Mouse (Mus musculus): ENCODE data around the gene Raver2. TPM values are rescaled to one million over a fixed set of nuclear protein-coding genes. Genes with fewer than 3 reads are reported as not detected.

The Raver2 gene
- polyA plus RNA-seq, 1 experiment from 2014 or later = 10.4 TPM

- Histone ChIP-seq H3K4me3 (no peak overlapping the region), H3K27me3 (no peaks in the 10 kb centered on the region), H3K9me3 (no peaks in the 10 kb centered on the region), H3K36me3 (peaks cover 82% of the 10 kb centered on the region), H3K4me2 (no peak overlapping the region), H3K9ac (no peak overlapping the region), H3K4me1 (no peaks in the 10 kb centered on the region), H3K27ac (no peak overlapping the region)
- WGBS = 45% methylated on average over 12 of the region's 12 CpGs
- no peak for ATAC-seq (ENCODE audit: insufficient number of reproducible peaks, low FRiP score, low TSS enrichment, low read depth)
These were observed 90.5 kb downstream of the Raver2 start for GRCm38 (mm10) chr4:101159191-101159764.

GRCm38 (mm10) chr4:101160821-101161220 is 92.0 kb downstream of the Raver2 start:
- no peak for ATAC-seq (ENCODE audit: insufficient number of reproducible peaks, low FRiP score, low TSS enrichment, low read depth)
- no peak overlapping the region for H3K4me2 ChIP-seq
- H3K4me1 ChIP-seq = no peaks in the 10 kb centered on the region
- H3K9me3 ChIP-seq = no peaks in the 10 kb centered on the region
- H3K27ac ChIP-seq = no peak overlapping the region
- no peak overlapping the region for H3K9ac ChIP-seq
- H3K4me3 ChIP-seq = no peak overlapping the region
- H3K27me3 ChIP-seq = no peaks in the 10 kb centered on the region
- WGBS = 97% methylated on average over 1 of the region's 1 CpGs
- H3K36me3 ChIP-seq = peaks cover 83% of the 10 kb centered on the region

- Histone ChIP-seq H3K27me3 (no peaks in the 10 kb centered on the region), H3K4me3 (no peak overlapping the region), H3K36me3 (peaks cover 77% of the 10 kb centered on the region), H3K4me1 (no peaks in the 10 kb centered on the region), H3K9ac (no peak overlapping the region), H3K27ac (no peak overlapping the region), H3K9me3 (no peaks in the 10 kb centered on the region), H3K4me2 (no peak overlapping the region)
- 85% methylated on average over 2 of the region's 2 CpGs for WGBS
- no peak for ATAC-seq (ENCODE audit: insufficient number of reproducible peaks, low FRiP score, low TSS enrichment, low read depth)
These were observed 95.4 kb downstream of the Raver2 start for GRCm38 (mm10) chr4:101164189-101164588.

- H3K36me3 ChIP-seq = peaks cover 79% of the 10 kb centered on the region
- no peak overlapping the region for H3K4me3 ChIP-seq
- no peak for ATAC-seq (ENCODE audit: insufficient number of reproducible peaks, low FRiP score, low TSS enrichment, low read depth)
- H3K9ac ChIP-seq = no peak overlapping the region
- no peaks in the 10 kb centered on the region for H3K27me3 ChIP-seq
- H3K4me2 ChIP-seq = no peak overlapping the region
- H3K9me3 ChIP-seq = no peaks in the 10 kb centered on the region
- H3K4me1 ChIP-seq = no peaks in the 10 kb centered on the region
- no peak overlapping the region for H3K27ac ChIP-seq
- 87% methylated on average over 2 of the region's 2 CpGs for WGBS
These were observed 95.9 kb downstream of the Raver2 start for GRCm38 (mm10) chr4:101164673-101165072.

- no peak for ATAC-seq (ENCODE audit: insufficient number of reproducible peaks, low FRiP score, low TSS enrichment, low read depth)
- Histone ChIP-seq H3K4me2 (no peak overlapping the region), H3K4me3 (no peak overlapping the region), H3K27ac (no peak overlapping the region), H3K4me1 (no peaks in the 10 kb centered on the region), H3K9me3 (no peaks in the 10 kb centered on the region), H3K36me3 (peaks cover 89% of the 10 kb centered on the region), H3K9ac (no peak overlapping the region), H3K27me3 (no peaks in the 10 kb centered on the region)
- WGBS = 82% methylated on average over 4 of the region's 4 CpGs
These were observed 97.0 kb downstream of the Raver2 start for GRCm38 (mm10) chr4:101165776-101166175.

- no peak overlapping the region for H3K27ac ChIP-seq
- no peak for ATAC-seq (ENCODE audit: insufficient number of reproducible peaks, low FRiP score, low TSS enrichment, low read depth)
- WGBS = 76% methylated on average over 1 of the region's 1 CpGs
- no peaks in the 10 kb centered on the region for H3K4me1 ChIP-seq
- no peaks in the 10 kb centered on the region for H3K9me3 ChIP-seq
- H3K4me2 ChIP-seq = no peak overlapping the region
- no peak overlapping the region for H3K4me3 ChIP-seq
- no peak overlapping the region for H3K9ac ChIP-seq
- H3K36me3 ChIP-seq = peaks cover 78% of the 10 kb centered on the region
- no peaks in the 10 kb centered on the region for H3K27me3 ChIP-seq
These were observed 99.0 kb downstream of the Raver2 start for GRCm38 (mm10) chr4:101167777-101168176.

GRCm38 (mm10) chr4:101168189-101168778 is 99.5 kb downstream of the Raver2 start:
- H3K4me1 ChIP-seq = no peaks in the 10 kb centered on the region
- H3K27me3 ChIP-seq = no peaks in the 10 kb centered on the region
- 52% methylated on average over 6 of the region's 6 CpGs for WGBS
- ATAC-seq (ENCODE audit: insufficient number of reproducible peaks, low FRiP score, low TSS enrichment, low read depth) = no peak
- no peaks in the 10 kb centered on the region for H3K9me3 ChIP-seq
- H3K36me3 ChIP-seq = peaks cover 78% of the 10 kb centered on the region
- no peak overlapping the region for H3K9ac ChIP-seq
- no peak overlapping the region for H3K27ac ChIP-seq
- H3K4me2 ChIP-seq = no peak overlapping the region
- H3K4me3 ChIP-seq = no peak overlapping the region

- no peaks in the 10 kb centered on the region for H3K4me1 ChIP-seq
- ATAC-seq (ENCODE audit: insufficient number of reproducible peaks, low FRiP score, low TSS enrichment, low read depth) = no peak
- no peaks in the 10 kb centered on the region for H3K9me3 ChIP-seq
- H3K36me3 ChIP-seq = peaks cover 73% of the 10 kb centered on the region
- no peak overlapping the region for H3K4me3 ChIP-seq
- no peaks in the 10 kb centered on the region for H3K27me3 ChIP-seq
- no peak overlapping the region for H3K4me2 ChIP-seq
- no peak overlapping the region for H3K9ac ChIP-seq
- no peak overlapping the region for H3K27ac ChIP-seq
- WGBS = 71% methylated on average over 2 of the region's 2 CpGs
These were observed 104.0 kb downstream of the Raver2 start for GRCm38 (mm10) chr4:101172738-101173137.

GRCm38 (mm10) chr4:101174916-101175625 is 106.3 kb downstream of the Raver2 start:
- 83% methylated on average over 10 of the region's 10 CpGs for WGBS
- H3K4me1 ChIP-seq = no peaks in the 10 kb centered on the region
- H3K4me3 ChIP-seq = no peak overlapping the region
- H3K9ac ChIP-seq = no peak overlapping the region
- no peaks in the 10 kb centered on the region for H3K9me3 ChIP-seq
- no peak overlapping the region for H3K4me2 ChIP-seq
- no peak overlapping the region for H3K27ac ChIP-seq
- ATAC-seq (ENCODE audit: insufficient number of reproducible peaks, low FRiP score, low TSS enrichment, low read depth) = no peak
- H3K27me3 ChIP-seq = no peaks in the 10 kb centered on the region
- peaks cover 67% of the 10 kb centered on the region for H3K36me3 ChIP-seq

GRCm38 (mm10) chr4:101176123-101176522 is 107.3 kb downstream of the Raver2 start:
- 86% methylated on average over 6 of the region's 6 CpGs for WGBS
- no peak overlapping the region for H3K4me2 ChIP-seq
- no peaks in the 10 kb centered on the region for H3K9me3 ChIP-seq

GRCm38 (mm10) chr4:101177796-101178195 is 109.0 kb downstream of the Raver2 start:
- no peak overlapping the region for H3K4me2 ChIP-seq
- 73% methylated on average over 3 of the region's 3 CpGs for WGBS
- H3K4me1 ChIP-seq = no peaks in the 10 kb centered on the region
- no peaks in the 10 kb centered on the region for H3K27me3 ChIP-seq
- no peak overlapping the region for H3K27ac ChIP-seq
- H3K4me3 ChIP-seq = no peak overlapping the region
- no peaks in the 10 kb centered on the region for H3K9me3 ChIP-seq
- H3K36me3 ChIP-seq = peaks cover 71% of the 10 kb centered on the region
- H3K9ac ChIP-seq = no peak overlapping the region
- ATAC-seq (ENCODE audit: insufficient number of reproducible peaks, low FRiP score, low TSS enrichment, low read depth) = no peak

More at GRCm38 (mm10) chr4:101176123-101176522, 107.3 kb downstream of the Raver2 start:
- Histone ChIP-seq H3K4me3 (no peak overlapping the region), H3K36me3 (peaks cover 60% of the 10 kb centered on the region), H3K27ac (no peak overlapping the region), H3K27me3 (no peaks in the 10 kb centered on the region), H3K4me1 (no peaks in the 10 kb centered on the region), H3K9ac (no peak overlapping the region)
- ATAC-seq (ENCODE audit: insufficient number of reproducible peaks, low FRiP score, low TSS enrichment, low read depth) = no peak

GRCm38 (mm10) chr4:101179076-101179475 is 110.3 kb downstream of the Raver2 start:
- Histone ChIP-seq H3K4me3 (no peak overlapping the region), H3K27me3 (no peaks in the 10 kb centered on the region), H3K9me3 (no peaks in the 10 kb centered on the region), H3K4me2 (no peak overlapping the region), H3K9ac (no peak overlapping the region), H3K4me1 (no peaks in the 10 kb centered on the region), H3K36me3 (peaks cover 74% of the 10 kb centered on the region), H3K27ac (no peak overlapping the region)
- WGBS = 65% methylated on average over 5 of the region's 5 CpGs
- ATAC-seq (ENCODE audit: insufficient number of reproducible peaks, low FRiP score, low TSS enrichment, low read depth) = no peak
